Mouse (Mus musculus) C2C12 (cell line): ENCODE measurements at regions not wholly inside any gene's neighbourhood (a gene's known extent, or its start where the extent isn't known, plus 50 kb on each side); places are given as distances from the start of the nearest gene placed in this dataset.

Experiments used
- H3K27me3 ChIP-seq: one replicate; pipeline ENCODE4 v1.6.1; 2011; ENCODE audit not compliant: control insufficient read depth, insufficient read depth, insufficient read length
- H3K36me3 ChIP-seq: one replicate; pipeline ENCODE4 v1.6.1; 2011; ENCODE audit not compliant: control insufficient read depth, insufficient read depth
- H3K4me3 ChIP-seq: one replicate; pipeline ENCODE4 v1.5.1; 2011; ENCODE audit warnings: mild to moderate bottlenecking, control low read depth; ENCODE audit not compliant: poor library complexity, insufficient read depth, severe bottlenecking
- H3K79me2 ChIP-seq: one replicate; pipeline ENCODE4 v1.6.1; 2011; ENCODE audit not compliant: control insufficient read depth, insufficient read depth
- H3K79me3 ChIP-seq: one replicate; pipeline ENCODE4 v1.6.1; 2011; ENCODE audit warnings: low read depth, control low read depth
- H3ac ChIP-seq: one replicate; pipeline ENCODE3; 2011; ENCODE audit warnings: low read depth; ENCODE audit not compliant: control insufficient read depth, insufficient read length
- CEBPB ChIP-seq: IDR thresholded peaks from one replicate; pipeline ENCODE4 v1.6.1; 2011; ENCODE audit warnings: low read depth, mild to moderate bottlenecking, control low read depth, moderate library complexity
- CTCF ChIP-seq: IDR thresholded peaks from one replicate; pipeline ENCODE4 v1.5.1; 2011; ENCODE audit not compliant: control insufficient read depth, insufficient read depth, insufficient read length
- FOSL1 ChIP-seq: IDR thresholded peaks from one replicate; pipeline ENCODE4 v1.8.0; 2011; ENCODE audit warnings: mild to moderate bottlenecking, low read length; ENCODE audit not compliant: poor library complexity, insufficient read depth, severe bottlenecking
- MAX ChIP-seq: IDR thresholded peaks from one replicate; pipeline ENCODE4 v1.6.1; 2011; ENCODE audit warnings: mild to moderate bottlenecking, control low read depth
- MYOD1 ChIP-seq: IDR thresholded peaks from one replicate; pipeline ENCODE4 v1.6.1; 2011; ENCODE audit warnings: low read depth; ENCODE audit not compliant: control insufficient read depth, insufficient read length
- MYOG ChIP-seq: IDR thresholded peaks from one replicate; pipeline ENCODE4 v1.6.1; 2011; ENCODE audit not compliant: control insufficient read depth, insufficient read length; ENCODE audit errors: extremely low read depth
- USF1 ChIP-seq: IDR thresholded peaks from one replicate; pipeline ENCODE4 v1.6.1; 2011; ENCODE audit warnings: low read depth, mild to moderate bottlenecking, control low read depth, moderate library complexity

DNA sequence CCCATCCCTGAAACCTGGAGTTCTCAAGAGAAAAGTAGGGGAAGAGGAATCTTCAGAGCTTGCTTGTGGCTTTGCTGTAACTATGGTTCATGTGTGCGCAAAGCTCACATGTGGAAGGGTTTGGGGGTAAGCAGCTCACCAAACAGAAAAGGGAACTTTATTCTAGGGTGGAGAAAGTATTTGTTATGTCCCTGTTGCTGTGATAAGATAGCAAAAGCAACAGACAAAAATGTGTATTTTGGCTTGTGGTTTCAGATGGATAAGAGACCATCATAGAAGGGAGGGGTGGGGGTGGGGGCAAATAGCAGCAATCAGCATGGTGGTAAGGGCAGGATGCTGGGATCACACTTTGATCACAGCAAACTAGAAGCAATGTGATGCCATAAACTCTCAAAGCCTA lies 601.3 kb upstream of the Fam160b2 start:
- Histone ChIP-seq H3K79me2 (no peaks in the 10 kb centered on the region), H3K36me3 (no peaks in the 10 kb centered on the region), H3K27me3 (no peaks in the 10 kb centered on the region), H3K79me3 (no peaks in the 10 kb centered on the region), H3K4me3 (no peak overlapping the region), H3ac (no peak overlapping the region)
- TF ChIP-seq CTCF: no peak
- no peak for TF ChIP-seq CEBPB

DNA sequence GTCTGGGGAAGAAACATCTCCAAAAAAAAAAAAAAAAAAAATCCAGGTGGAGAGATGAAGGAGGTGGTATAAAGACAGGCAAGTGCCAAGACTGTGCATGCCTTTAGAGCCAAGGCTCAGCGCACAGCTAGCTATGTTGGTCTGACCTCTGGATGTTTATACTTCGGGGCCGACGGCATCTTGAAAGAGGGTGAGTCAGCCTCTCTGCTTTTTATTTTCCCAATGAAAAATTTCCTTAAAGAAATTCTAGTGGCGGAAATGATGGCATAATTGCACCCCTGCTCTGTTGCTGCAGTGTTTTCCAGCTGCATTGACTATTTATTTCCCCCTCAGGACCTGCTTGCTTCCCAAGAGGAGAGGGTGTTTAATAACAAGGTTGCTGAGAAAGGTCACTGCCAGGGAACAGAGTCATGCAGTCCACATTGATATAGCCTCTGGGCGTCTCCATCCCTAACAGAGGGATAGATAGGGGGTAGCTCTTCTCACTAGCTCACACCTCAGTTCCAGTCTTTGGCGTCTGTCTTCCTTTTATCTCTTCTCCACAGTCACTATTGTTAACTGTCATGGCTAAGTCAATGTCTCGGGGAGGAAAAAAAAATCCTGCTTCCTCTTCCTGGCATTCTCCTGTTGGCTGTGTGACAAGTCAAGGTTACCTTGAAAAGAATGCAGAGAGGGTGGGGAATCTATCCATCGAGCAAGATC lies 599.7 kb upstream of the Fam160b2 start:
- Histone ChIP-seq H3K27me3 (no peaks in the 10 kb centered on the region), H3K79me3 (no peaks in the 10 kb centered on the region), H3K79me2 (no peaks in the 10 kb centered on the region), H3K4me3 (no peak overlapping the region), H3K36me3 (no peaks in the 10 kb centered on the region), H3ac (no peak overlapping the region)
- TF ChIP-seq CEBPB (no peak), FOSL1 (no peak), CTCF (no peak), USF1 (no peak), MYOD1 (no peak), MAX (no peak), MYOG (no peak)

DNA sequence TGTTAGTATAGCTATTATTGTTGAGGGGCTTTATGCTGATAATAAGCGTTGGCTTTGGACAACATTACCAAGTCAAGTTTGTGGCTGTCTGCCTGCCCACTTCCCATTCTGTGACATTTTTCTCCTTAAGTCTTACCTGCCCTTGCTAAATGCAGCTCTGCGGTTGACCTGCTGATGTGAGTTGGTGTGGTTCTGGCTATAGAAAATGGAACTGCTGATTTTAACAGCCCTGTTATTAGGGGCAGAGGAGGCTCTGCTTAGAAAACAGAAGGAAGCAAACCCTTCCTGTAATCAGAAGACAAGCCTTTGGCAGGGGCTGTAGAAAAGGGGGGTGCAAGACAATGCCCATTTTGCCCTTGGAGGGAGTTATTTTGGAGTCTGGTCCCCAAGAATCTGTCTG lies 594.6 kb upstream of the Fam160b2 start:
- no peaks in the 10 kb centered on the region for H3K79me2 ChIP-seq
- H3K27me3 ChIP-seq: no peaks in the 10 kb centered on the region
- no peak for TF ChIP-seq FOSL1
- TF ChIP-seq CEBPB: no peak
- TF ChIP-seq MAX: no peak
- TF ChIP-seq MYOD1: no peak
- TF ChIP-seq CTCF: no peak
- no peak for TF ChIP-seq MYOG
- TF ChIP-seq USF1: no peak
- no peak overlapping the region for H3ac ChIP-seq
- H3K36me3 ChIP-seq: no peaks in the 10 kb centered on the region
- no peak overlapping the region for H3K4me3 ChIP-seq
- no peaks in the 10 kb centered on the region for H3K79me3 ChIP-seq

- no peaks in the 10 kb centered on the region for H3K27me3 ChIP-seq
- no peak for TF ChIP-seq MAX
- TF ChIP-seq FOSL1: no peak
- TF ChIP-seq MYOD1: no peak
- no peak for TF ChIP-seq CEBPB
- TF ChIP-seq CTCF: no peak
- no peak for TF ChIP-seq USF1
- TF ChIP-seq MYOG: no peak
These were observed 592.9 kb upstream of the Fam160b2 start for GRCm38 (mm10) chr14:71192486-71192885.

GRCm38 (mm10) chr14:71189360-71189759 lies 589.7 kb upstream of the Fam160b2 start:
- TF ChIP-seq MAX (no peak), USF1 (no peak), MYOG (no peak), CTCF (no peak), FOSL1 (no peak), MYOD1 (no peak), CEBPB (no peak)
- Histone ChIP-seq H3K36me3 (no peaks in the 10 kb centered on the region), H3K79me3 (no peaks in the 10 kb centered on the region), H3K27me3 (no peaks in the 10 kb centered on the region), H3ac (no peak overlapping the region), H3K79me2 (no peaks in the 10 kb centered on the region), H3K4me3 (no peak overlapping the region)

More at GRCm38 (mm10) chr14:71192486-71192885, 592.9 kb upstream of the Fam160b2 start:
- Histone ChIP-seq H3K79me2 (no peaks in the 10 kb centered on the region), H3K36me3 (no peaks in the 10 kb centered on the region), H3K4me3 (no peak overlapping the region), H3K79me3 (no peaks in the 10 kb centered on the region), H3ac (no peak overlapping the region)

DNA sequence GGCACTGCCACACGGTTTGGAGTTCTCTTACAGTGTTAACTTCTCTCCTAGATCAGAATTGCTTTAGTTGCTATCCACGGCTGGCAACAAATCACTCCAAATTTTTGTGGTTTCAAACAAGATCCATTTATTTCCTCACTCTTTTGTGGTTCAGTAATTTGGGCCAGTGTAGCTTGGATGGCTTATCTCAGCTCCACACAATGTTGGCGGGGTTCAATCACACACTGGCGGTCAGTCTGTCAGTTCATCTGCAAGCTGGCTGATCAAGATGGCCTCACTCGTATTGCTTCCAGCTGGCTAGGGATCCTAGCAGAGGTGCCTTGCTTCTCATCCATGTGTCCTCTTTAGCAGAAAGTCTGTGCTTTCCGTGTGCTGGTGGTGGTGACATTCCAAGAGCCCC lies 577.7 kb upstream of the Fam160b2 start:
- Histone ChIP-seq H3K79me3 (no peaks in the 10 kb centered on the region), H3K27me3 (no peaks in the 10 kb centered on the region), H3K79me2 (no peaks in the 10 kb centered on the region), H3ac (no peak overlapping the region), H3K4me3 (no peak overlapping the region), H3K36me3 (no peaks in the 10 kb centered on the region)
- TF ChIP-seq MYOD1: no peak
- no peak for TF ChIP-seq FOSL1
- TF ChIP-seq MYOG: no peak
- TF ChIP-seq MAX: no peak
- no peak for TF ChIP-seq USF1
- TF ChIP-seq CTCF: no peak
- TF ChIP-seq CEBPB: no peak
